Mouse (Mus musculus) mesoderm, embryonic 11.5 days (tissue): ENCODE measurements at regions not wholly inside any gene's neighbourhood (a gene's known extent, or its start where the extent isn't known, plus 50 kb on each side); places are given as distances from the start of the nearest gene placed in this dataset.
"Not testable (repeated sequence)": the region's sequence is repeated elsewhere in the genome, so short reads cannot be mapped to it uniquely, and the experiment has no call there.

Experiments used
- DNase-seq: peaks from one replicate; pipeline ENCODE4 v3.0.0-alpha.2; 2012; ENCODE audit warnings: low read depth, low spot score

DNA sequence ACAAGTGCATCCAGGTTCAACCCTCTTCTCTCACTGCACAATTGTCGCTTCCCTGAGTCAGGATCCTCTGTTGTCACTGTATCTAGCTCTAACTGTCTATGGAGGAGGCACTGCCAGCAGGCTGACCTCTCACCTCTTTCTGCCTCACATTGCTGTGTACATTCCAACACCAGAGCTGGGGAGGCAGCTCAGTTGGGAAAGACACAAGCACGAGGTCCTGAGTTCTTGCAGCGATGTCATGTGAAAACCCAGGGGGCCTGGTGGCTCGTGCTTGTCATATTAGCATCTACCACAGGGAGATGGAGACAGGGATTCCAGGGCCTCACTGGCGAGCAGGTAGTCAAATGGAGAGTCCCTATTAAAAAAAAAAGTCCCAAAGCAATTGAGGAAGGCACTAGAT is 334.2 kb downstream of the Diras2 start:
- DNase-seq: no peak

DNA sequence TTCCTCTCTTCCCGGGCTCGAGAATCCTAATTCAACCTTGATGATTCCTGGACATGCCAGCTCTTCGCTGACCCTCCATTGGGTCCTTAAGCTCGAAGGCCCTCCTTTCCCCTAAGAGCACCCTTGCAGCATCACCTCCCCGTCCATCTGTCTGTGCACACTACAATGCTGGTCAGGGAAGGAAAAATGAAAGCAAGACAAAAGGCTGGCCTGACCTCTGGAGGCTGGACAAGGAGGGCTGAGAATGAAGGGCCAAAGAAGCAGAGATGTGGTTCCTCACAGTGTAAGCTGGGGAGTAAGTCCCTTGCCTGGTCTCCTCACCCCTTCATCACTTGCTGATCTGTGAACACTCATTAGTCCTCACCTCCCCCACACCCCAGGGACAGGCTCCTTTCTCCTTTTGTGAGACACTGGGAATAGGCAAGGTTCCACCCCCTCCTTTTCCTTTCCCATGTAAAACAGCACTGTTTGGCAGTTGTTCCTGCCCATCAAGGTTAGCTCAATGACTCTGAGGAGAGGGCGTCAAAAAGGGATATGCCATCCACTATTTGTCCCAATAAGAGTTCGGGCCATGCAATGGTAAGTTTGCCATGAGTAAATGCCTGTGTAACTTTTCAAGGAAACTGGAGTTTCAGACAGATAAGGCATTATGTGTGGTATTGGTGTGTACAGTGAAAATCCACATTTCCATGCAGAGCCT is 332.3 kb downstream of the Diras2 start:
- no peak for DNase-seq

DNA sequence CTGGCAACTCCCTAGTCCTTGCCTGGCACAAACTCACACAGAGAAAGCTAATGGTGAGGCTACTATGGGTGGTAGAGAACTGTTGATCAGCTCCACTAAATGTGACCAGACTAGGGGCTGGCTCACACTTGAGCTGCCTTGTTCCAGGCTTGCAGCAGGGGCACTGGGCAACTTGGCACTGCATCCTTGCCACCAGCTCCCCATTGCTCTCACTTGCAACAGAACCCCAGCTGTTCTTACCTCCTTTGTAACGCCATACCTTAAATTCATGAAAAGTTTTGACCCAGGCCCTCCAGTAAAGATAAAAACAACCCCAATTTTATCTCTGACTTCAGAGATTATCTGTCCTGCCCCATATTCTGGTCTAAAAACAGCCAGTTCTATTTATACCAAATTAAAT is 328.7 kb downstream of the Diras2 start:
- DNase-seq: no peak

DNA sequence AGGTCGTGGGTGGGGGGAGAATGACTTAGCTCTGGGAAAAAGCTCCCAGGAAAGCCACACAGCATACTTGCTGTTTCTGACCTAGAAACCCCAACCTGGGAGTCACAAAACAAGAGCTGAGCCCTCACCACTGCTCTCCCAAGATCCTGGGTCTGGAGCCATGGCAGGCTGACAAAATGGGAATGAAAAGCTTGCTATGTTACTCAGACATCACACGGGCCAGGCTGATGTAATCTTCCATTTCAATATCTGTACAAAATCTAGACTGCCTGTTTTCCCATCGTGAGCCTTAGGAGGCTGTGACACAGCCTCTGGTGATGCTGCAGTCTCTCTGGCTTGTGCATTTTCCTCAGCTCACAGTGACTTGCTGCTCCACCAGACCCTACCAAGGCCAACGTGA is 325.1 kb downstream of the Diras2 start:
- no peak for DNase-seq

DNA sequence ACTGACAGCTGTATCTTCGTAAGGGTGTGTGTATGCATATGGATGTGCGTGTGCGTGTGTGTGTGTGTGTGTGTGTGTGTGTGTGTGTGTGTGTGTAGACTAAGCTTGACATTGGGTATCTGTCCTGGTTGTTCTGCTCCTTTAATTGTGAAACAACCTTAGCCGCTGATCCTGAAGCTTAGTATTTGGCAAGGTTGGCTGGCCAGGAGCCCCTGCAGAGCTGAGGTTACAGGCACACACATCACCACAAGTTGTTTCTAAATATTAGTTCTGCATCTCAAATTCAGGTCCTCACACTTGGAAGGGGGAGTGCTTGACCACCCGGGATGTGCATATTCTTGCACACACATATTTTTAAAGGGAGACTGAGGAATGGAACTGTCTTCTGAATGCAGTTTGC is 314.7 kb downstream of the Diras2 start:
- DNase-seq: no peak

DNA sequence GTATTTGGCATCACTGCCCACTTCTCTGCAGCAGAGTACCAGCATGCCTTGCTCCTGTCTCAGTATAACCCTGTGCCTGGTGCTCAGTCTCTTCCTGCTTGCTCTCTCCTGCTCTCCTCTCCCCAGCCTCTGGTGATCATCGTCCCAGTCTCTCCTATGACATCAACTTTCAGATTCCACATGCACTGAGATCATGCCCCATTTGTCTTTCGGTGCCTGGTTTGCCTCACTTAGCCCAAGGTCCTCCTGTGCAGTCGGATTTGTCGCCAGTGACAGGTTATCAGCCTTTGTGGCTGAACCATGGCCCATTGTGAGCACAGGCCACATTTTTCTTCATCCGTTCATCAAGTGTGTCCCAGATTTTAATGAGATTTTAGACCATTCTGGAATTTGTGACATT is 314.0 kb downstream of the Diras2 start:
- no peak for DNase-seq

DNA sequence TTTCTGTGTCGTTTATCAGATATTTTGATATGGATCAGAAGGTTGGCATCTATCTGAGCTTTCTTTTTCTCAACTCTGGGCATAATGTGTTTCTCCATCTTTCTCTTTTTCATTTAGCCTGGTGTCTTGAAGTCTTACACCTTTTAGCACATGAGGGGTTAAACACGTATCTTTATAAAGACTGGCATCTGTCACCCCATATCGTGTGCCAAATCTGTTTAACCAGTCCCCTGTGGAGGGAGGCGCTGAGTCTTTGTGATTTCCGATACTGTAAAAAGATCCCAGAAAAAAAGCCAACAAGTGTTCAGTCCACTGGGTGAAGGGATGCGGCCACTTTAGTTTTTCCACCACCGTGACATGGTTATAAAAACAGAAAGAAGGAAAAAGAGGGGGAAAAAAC is 313.3 kb downstream of the Diras2 start:
- no peak for DNase-seq

DNA sequence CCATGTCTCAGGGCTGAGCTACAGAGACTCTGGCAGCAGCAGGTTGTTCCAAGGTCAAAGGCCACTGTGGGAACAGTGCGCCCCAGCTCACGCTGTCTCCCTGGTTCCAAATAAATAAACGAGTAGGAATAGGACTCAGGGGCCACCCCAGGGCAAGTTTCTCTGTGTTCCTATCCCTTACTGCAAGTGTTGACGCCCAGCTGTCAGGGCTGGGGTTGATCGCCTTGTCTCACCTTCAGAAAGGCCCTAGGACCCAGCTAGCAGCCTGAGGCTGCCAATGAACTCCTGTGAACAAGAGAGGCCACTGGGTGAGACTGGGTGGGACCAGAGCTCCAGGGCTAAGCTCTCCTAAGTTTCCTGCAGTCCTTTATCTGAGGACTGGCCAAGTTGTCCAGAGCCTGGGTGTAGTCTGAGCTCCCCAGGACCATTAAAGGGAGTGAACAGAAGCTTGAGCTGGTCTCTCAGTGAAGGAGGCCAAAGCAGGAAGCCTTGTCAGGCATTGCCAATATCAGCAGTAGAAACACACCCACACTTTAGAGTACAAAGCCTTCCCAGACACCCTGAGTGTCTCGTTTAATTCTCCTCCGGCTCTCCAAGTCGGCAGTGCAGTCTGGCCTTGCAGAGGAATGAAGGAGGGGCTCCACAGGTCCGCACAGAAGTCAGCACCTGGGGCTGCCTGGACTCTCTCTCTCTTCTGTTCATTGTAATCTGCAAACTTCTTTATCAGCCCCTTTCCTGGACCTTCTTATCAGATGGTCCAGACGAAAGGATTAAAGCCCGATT is 308.6 kb downstream of the Diras2 start:
- no peak for DNase-seq

DNA sequence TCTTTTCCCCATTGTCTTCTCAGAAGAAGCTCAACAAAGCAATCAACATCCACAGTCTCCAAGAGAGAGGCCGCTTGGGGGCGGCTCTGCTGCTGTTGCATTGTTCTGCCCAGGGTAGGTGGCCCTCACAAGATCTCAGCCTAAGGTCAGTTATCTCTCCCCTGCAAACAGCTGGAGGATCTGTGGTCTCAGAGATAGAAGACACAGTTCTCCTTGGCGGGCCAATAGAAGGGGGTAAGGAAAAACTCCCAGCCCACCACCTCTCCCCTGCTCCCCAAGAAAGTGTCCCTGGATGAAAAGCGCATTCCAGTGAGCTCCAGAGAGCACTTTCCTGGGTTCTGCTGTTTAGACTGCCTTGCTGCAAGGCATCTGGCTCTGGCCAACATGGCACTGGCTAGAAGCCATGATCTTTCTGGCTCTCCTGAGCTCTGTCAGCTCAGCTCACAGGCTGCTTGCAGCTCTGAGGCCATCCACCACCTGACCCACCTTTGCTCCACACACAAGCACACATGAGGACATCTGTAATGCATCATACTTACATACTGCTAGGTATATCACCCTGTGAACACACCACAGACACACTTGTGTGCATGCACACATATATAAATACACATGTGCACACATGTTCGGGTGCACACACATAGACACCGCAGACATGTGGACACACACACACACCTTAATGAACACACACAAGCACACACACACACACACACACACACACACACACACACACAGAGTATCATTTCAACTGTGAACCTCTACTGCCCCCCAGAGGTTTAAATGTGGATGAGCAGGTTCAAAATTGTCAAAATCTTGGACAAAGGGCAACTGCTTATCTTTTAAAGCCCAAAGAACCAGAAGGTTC is 307.7 kb downstream of the Diras2 start:
- DNase-seq: peak; percentile 48

DNA sequence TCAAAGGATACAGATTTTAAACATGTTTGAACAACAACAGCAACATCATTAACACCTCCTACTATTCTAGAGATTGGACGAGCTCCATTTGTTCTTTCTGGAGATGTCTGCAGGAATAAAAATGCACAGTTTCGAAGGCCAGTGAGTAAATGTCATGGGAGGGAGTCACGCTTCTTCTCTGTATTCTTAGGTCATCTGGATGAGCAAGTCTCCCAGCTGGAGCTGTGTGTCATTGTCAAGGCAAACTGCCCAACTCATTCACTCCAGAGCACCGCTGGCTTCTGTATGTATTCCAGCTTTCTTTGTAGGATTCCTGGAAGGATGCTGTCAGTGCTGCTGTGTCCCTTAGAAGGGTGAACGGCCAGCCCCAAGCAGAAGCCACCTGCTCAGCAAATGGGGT is 297.1 kb downstream of the Diras2 start:
- DNase-seq: no peak

DNA sequence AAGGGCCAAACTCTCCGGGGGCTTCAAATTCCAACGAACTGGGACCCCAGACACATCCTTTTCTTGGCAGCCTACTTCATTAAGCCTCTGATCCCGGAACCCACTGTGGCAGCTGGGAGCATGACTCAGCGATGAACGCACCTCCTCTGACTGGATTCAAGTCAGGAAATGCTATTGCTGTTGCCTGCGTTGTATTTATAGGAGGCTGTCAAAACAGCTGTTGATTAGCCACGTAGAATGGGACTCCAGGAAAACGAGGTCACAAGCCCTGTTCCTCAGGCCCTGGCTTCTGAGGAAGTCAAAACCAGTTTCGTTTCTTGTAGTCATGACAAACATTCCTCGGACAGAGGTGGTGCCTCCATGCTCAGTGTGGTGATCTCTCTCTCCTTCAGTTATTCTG is 295.0 kb downstream of the Diras2 start:
- no peak for DNase-seq

DNA sequence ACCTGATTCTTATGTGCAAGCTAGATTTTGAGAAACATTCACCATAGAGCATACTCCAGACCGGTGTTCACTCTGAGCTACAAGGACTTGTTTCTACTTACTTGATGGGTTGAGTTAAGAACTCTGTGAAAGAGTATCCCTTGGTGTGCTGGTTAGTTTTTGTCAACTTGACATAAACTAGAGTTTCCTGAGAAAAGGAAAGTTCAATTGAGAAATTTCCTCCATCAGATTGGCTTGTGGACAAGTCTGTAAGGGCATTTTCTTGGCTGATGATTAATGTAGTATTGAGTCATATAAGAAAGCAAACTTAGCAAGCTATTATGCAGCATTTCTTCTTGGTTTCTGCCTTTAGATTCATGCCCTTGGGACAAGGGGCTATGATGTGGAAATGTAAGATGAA is 291.5 kb downstream of the Diras2 start:
- no peak for DNase-seq

DNA sequence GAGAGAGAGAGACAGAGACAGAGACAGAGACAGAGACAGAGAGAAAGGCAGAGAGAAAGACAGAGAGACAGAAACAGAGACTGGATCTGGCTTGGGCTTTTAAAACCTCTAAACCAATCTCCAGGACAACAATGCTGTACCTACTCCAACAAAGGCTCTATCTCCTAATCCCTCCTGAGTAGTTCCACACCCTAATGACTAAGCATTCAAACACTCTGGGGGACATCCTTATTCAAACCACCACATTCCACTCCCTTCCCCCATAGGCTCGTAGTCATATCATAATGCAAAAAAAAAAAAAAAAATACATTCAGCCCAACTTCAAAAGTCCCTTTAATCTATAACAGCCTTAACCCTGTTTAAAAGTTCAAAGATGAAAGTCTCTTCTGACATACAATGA is 289.3 kb downstream of the Diras2 start:
- no peak for DNase-seq

DNA sequence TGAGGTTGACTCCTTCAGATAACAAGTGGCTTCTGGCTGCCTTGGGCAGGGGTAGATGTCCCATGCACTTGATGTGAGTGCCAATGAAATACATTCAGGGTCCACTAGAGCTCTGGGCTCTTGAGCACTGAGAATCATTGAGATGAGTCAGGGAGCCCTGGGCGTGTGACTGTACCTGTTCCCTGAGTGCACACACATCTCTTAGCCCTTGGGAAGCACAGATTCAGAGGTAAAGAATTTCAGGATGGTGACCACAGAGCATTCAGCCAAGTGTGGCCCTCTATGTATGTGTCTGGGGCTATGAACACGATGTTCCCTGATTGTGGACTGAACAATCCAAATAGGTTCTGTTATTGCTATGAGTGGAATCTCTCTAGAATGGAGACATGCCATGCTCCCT is 281.6 kb downstream of the Diras2 start:
- DNase-seq: no peak

DNA sequence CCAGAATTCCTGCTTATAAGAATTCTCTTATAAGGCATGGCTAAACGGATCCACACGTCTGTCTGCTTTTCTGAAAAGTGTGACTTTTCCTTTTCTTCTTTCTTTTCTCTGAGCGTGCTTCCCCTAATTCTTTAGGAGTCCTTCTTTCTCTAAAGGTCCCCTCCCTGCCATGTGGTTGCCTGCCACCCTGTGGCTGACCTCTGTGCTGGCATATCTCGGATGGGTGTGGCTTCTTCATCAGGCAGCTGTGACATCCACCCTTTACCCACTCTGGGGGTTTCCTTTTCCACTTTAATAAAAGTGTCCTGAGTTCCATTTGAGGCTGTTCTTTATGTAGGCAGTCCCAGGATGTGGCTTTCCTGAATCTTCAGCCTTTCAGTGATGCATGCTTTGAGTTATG is 280.7 kb downstream of the Diras2 start:
- DNase-seq: no peak

DNA sequence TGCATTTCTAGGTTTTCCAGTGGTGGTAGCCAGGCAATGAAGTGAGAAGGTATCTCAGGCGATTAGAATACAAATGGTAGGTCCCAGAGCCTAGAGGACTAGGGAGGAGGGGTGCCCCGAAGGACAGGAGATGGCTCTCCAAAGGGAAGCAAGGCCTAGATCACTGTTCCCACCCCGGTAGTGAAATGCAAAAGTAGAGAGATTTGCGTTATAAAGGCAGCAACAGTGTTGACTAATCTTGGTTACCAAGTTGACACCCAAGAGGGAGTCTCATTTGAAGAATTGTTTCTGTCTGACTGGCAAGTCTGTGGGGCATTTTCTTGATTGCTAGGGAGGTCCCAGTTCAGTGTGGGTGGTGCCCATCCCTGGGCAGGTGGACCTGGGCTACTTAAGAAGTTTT is 278.8 kb downstream of the Diras2 start:
- DNase-seq: no peak

DNA sequence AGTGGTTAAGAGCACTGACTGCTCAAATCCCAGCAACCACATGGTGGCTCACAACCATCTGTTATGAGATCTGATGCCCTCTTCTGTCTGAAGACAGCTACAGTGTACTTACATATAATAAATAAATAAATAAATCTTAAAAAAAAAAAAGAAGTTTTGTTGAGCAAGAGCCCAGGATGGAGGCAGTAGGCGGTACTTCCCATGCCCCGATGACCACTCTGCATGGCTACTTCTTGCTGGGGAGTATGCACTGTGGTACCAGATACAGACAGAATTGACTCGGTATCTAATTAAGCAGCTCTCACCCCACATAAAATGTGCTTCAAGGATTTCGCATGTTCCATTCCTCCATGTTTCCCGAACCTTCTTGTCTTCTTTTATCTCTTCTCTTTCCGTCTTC is 278.4 kb downstream of the Diras2 start:
- DNase-seq: not testable (repeated sequence)

DNA sequence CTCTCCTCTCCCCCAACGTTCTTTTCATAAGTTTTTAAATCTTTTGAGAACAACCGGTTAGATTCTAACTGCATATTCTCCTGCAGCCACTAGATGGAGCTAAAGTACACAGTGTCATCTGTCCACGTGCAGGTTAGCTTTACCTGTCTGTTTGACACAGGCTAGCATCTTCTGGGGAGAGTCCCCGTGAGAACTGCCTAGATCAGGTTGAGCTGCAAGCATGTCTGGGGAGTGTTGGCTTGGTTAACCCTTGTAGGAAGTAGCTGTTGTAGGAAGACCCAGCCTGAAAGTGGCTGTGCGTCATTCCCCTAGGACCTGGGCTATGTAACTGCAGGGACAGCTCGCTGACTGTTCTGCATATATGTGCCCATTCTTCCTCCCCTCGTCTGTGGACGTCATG is 277.9 kb downstream of the Diras2 start:
- DNase-seq: peak; percentile 40

DNA sequence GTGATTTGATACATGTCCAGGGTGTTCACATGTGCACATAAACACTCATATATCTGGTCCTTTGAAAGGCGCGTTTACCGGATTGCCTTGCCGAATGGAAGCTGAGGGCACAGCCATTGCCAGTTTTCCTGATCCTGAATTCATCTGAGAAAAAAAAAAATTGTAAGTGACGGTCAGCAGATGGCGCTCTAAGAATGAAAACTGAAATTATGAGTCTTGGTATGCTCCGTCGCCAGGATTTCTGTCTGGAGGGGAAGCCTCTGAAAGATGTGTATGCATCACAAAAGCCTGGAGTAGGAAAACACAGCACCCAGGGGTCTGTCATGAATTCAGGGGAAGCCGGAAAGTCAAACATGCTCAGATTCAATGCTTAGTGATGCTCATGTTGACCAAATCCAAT is 276.9 kb downstream of the Diras2 start:
- peak; percentile 82 for DNase-seq

DNA sequence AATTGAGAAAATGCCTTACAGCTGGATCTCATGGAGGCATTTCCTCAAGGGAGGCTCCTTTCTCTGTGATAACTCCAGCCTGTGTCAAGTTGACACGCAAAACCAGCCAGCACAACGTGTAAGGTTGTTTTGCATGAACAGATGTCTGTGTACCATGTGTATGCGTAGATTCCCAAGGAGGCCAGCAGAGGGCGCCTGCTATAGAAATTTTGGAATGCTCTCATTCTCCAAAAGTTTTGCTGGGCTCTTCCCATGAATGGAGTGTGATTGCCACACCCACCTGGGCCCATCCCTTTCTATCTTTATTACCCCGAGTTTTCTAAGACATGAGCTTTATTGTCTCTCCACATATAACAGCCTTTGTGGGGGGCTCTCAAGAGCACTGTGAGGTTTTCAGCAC is 275.4 kb downstream of the Diras2 start:
- peak; percentile 49 for DNase-seq

DNA sequence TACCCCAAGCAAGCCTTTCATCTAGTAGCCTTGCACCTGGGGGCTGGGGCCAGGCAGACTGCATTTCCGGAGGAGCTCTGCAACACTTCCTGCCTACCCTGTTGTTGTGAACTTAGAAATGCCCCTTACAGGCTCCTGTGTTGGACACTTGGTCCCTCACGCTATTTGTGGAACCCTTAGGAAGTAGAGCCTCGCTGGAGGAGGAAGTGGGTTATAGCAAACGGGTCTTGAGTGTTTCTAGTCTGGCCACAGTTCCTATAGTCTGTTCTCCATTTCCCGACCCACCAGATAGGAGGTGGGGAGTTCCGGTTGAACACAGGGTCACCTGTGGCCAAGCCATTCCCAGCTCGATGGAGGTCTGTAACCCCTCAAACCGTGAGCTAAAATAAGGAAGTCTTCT is 272.7 kb downstream of the Diras2 start:
- DNase-seq: no peak

DNA sequence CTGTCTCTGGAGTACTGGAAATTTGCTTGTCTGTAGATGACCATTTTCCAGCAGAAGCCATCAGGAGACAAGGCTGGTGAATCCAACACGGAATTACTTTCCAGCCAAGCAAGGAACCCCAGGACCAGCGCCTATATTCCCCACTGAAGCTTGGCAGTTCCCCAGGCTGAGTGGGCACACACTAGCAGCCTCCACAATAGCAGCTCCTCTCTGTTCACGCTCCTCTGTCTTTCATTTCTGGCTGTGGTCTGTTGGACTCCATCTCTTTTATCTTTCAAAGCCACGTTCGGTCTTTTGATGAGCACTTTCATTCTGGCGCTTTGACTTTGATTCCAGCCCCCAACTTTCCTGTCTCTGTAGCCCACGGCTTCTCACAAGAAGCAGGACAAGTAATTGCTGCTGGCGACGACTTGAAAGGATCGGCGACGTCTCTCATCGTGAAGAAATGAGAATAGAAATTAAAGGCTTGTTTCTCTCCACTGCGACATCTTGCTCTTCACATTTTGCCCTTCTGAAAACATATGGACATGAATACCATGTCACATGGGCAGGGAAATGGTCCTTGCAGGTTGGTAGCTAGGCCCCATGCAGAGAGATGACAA is 268.0 kb downstream of the Diras2 start:
- DNase-seq: no peak
